Mouse (Mus musculus) MEL (cell line): ENCODE measurements around the gene Zbtb7a.

Experiments used
- CTCF ChIP-seq, 3 experiments: IDR thresholded peaks in 2 of 3; conservative IDR thresholded peaks in 1 of 3; 2 replicates each; pipeline ENCODE4 v1.5.1; 2011 to 2012; ENCODE audit warnings: low read length in 3 of 3, low read depth in 2 of 3, mild to moderate bottlenecking in 2 of 3, improper control_type of control experiment in 1 of 3, inconsistent platforms in 1 of 3, mixed read lengths in 1 of 3, moderate library complexity in 1 of 3; ENCODE audit not compliant: control insufficient read depth in 1 of 3, insufficient read depth in 1 of 3, poor library complexity in 1 of 3, severe bottlenecking in 1 of 3
- ZNF384 ChIP-seq: IDR thresholded peaks from 2 replicates; pipeline ENCODE4 v1.6.1; 2012; ENCODE audit warnings: low read depth, mild to moderate bottlenecking, inconsistent platforms, low read length, improper control_type of control experiment

DNA sequence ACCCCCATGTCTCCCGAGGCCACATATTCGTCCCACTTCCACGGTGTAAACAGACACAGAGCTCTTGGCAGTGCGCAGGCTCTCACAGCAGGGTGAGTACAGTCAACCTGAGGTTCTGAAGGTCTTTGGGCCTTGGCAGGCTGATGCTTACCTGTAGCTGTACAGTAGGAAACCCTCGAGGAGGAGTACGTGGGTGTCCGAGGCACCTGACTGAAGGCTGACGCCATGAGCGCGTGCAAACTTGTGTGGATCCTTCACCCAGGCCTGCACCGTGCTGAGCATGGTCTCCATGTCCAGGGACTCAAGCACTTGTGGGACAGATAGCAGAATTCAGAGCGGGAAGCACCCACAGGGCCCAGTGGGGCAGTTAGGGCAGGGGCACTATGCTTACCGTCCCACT, 65.1 kb downstream of the Zbtb7a start:
- TF ChIP-seq ZNF384 (no peak), CTCF (IDR thresholded peaks at IDR 0.05 in 2 of 3, conservative IDR thresholded peaks at IDR 0.05 in 1 of 3; ENCODE audit: control insufficient read depth in 1 of 3, insufficient read depth in 1 of 3, low read depth in 2 of 3, low read length in 3 of 3, poor library complexity in 1 of 3, severe bottlenecking in 1 of 3) (no peak)
